Mouse (Mus musculus) gastrocnemius, postnatal 4 days (tissue): ENCODE data around the gene Bmp6. TPM values are rescaled to one million over a fixed set of nuclear protein-coding genes. Genes with fewer than 3 reads are reported as not detected.
A peak's percentile ranks its signal among the peaks of the same experiment; 100 is the strongest.

Experiments
- DNase-seq, 2 experiments: peaks; one replicate each; pipeline ENCODE4 v3.0.0; 2021 to 2022; ENCODE audit warnings: low spot score in 2 of 2, mixed read lengths in 2 of 2
- total RNA-seq, 2 experiments: library from RNA; stranded (reverse); gene quantifications; 2 replicates each; pipeline ENCODE4 v1.2.3; 2021

Bmp6 gene
- total RNA-seq, 2 experiments from 2014 or later: 8.6 to 8.9 TPM

DNA sequence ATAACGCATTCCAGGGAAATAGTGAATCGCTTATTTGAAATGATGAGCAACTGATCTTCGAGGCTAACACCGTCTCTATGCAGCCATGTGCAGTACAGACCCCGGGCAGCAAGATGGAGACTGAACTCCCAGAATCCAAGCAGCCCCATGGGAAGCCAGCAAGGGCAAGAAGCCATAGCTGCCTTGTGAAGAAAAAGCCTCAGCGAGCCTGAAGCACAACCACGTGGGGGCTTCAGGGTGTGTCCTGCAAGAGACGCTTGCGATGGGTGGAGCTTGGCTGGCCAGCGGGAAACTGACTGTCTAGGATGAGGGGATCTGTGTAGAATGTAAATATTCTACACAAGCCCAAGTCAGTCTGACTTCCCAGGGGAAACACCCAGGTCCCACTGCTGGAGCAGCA, 167.1 kb downstream of the Bmp6 start:
- DNase-seq: peak in 1 of 2 experiments; percentile 49

DNA sequence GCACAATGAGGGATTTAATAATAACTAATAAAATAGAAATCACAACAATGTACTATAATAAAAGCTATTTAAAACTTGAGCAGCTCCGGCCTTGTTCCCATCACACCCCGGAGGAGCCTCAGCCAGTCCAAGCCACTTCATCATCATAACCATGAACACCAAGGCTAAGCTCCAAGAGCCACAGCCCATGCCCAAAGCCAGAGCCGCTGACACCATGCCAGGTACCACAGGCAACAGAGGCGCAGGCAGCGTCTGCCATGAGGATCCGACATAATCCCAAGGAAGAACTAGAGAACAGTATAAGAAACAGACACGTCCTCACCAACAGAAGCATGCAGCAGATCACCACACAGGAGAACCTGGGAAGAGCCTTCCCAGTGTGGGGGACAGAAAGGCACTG, 169.0 kb downstream of the Bmp6 start:
- DNase-seq: no peak

DNA sequence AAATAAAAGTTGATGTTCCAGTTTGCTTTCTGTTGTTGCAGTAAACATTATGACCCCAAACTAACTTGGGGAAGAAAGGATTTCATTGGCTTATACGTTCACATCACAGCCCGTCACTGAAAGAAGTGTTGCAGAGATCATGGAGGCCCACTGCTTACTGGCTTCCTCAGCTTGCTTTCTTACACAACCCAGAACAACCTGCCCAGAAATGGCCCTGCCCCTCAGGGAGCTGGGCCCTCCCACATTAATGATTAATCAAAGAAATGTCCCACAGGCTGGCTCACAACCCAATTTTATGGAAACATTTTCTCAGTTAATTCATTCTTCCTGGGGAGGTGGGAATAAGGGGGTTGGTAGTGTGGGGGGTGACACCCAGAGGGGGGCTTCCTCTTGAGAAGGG, 170.5 kb downstream of the Bmp6 start:
- DNase-seq: no peak

DNA sequence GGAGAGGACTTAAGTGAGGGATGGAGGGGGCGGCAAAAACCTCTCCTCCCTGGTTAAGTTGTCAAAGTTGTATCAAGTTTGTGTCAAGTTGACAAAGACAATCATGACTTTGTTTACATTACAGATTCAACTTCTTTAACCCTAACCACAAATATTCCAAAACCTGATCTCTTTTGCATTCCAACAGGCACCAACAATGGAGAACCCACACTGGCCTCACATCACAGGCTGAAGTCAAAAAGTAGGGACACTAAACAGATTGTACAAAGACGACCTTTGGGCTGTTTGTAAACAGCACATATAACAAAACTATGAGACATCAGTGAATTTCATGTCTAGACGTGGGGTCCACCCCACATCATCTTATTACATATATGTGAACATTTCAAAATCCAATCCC, 170.9 kb downstream of the Bmp6 start:
- DNase-seq: no peak

DNA sequence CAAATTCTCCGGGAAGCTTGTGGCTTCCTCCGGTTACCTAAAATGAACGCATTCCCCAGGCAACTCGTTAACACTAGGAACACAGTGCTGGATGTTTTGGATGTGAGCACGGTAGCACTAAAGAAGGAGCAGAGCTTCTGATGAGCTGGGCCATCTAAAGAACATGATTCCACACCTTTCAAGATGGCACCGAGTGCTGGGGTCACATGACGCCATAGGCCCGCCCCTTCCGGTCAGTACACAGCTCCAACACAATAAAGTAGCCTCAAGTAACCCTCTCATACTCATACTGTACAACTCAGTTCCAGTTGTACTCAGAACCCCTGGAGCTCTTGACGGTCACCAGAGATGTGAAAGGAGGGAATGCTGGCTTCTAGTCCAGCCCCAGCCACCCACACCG, 171.7 kb downstream of the Bmp6 start:
- no peak for DNase-seq

DNA sequence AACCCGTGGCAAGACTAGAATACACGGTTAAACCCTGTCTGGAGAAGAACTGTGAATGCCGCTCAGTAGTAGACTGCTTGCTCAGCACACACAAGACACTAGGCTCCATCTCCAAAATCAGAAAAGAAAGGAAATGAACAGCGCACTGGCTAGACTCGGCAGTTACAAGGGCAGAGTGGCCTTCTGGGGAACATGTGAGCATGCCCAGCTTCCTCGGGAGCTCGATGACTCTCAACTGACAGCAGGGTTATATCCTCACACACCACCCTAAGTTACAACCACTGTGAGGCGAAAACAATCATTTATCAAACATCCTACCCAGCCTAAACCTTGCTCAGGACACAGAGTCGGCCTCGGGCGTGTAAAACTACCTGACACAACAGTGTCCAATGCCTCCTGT, 175.4 kb downstream of the Bmp6 start:
- DNase-seq: no peak

DNA sequence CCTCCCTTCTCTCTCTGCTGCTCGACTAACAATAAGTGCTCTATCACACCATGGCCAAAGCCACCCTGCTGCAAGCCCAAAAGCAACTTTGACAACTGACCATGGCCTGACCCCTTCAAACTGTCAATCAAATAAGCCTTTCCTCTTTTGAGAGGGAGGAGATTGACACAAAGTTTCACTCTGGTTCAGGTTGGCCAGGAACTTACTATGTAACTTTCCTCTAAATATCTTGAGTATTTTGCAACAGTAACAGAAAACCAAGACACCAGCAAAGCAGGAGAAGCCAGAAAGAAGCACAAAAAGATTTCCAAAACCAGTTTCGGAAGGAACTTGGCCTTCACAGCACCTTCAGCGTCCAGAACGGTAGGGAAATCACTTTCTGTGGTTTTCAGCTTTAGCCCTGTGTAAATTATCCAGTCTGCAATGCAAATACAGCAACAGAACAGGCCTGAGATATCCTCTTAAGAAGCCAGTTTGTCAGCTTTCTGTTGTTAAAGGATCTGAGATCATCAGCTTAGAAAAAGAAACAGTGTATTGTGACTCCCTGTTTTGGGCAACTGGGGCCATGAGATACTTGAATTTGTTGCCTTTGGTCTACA, 177.2 kb downstream of the Bmp6 start:
- no peak for DNase-seq

DNA sequence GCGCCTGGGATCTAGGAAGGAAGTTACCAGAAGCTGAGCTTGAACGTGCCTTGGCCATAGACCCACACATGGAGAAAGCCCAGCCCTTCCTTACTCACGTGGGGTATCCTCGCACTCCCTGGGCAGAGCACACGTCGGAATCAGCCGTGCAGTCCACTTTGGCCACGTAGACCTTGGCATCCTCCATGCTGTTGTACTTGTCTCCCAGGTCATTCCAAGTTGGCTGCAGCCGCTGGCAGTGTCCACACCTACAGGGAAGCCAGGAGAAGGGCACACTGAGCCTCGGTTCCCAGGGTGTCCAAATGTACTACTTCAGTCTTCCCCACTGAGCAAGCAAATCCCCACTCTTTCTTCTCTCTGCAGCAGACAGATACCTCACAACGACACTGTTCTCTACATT, 178.3 kb downstream of the Bmp6 start:
- DNase-seq: no peak

DNA sequence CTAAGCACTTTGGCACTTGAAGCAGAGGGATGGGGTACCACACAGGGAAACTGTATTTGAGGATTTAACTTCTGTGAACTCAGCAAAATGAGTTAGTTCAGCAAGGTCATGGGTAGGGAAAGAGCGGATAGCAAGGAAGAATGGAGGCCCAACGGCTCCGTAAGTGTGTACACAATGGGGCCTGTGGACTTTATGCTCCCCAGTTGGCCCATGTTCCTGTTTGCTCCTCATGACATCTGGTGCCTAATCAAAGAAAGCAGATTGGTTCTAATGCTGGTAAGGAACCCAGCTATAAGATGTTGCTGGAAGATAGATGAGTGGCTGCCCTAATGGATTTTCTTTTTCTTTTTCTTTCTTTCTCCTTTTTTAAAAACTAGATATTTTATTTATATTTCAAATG, 180.4 kb downstream of the Bmp6 start:
- DNase-seq: no peak

DNA sequence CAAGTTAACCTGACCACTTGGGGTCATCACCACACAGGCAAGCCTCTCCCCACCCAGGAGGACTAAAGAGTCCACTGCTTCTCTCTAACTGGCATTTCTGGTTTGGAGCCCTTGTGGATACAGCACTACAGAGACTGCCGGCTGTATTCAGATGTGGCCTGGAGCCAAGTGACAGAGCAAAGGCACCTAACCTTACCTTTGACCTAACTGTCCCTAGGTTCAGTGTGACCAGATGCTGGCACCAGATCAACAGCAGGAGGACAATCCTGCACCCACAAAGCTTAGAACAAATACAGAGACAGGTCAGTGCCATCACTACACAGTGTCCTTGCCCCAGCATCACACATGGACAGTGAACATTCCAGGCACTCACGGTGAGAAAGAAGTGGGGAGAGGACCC, 181.2 kb downstream of the Bmp6 start:
- no peak for DNase-seq

DNA sequence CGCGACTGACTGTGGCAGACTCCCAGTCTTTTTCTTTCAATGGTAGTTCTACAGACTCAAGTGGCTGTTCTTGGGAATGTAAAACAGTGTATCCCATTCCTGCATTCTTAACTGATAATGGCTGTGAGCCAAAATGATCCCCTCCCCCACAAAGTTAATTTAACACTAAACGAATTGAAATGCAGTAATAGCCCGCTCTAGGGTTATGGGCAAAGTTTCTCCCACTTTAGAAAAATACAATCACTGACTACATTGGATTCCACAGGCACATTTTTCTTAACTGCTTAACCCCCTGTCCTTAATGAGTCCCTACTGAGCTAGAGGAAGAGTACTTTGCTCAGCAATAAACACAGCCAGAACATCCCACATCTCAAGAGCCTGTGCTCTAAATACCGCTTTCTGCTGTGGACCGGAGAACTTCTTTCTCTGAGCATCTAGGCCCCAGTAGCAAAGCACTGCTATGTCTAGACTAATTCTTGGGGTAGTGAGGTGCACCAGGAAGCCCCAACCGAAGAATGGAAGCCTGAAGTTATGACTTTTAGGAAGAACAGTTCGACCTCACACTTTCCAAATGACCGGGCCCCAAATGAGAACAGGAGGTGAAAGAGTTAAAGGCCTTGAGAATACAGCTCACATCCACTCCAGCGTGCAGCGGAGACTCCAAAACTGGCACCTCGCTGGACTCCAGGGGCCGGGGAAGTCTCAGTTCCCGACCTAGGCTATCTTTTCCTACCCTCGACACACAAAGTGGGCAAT, 182.3 kb downstream of the Bmp6 start:
- no peak for DNase-seq

DNA sequence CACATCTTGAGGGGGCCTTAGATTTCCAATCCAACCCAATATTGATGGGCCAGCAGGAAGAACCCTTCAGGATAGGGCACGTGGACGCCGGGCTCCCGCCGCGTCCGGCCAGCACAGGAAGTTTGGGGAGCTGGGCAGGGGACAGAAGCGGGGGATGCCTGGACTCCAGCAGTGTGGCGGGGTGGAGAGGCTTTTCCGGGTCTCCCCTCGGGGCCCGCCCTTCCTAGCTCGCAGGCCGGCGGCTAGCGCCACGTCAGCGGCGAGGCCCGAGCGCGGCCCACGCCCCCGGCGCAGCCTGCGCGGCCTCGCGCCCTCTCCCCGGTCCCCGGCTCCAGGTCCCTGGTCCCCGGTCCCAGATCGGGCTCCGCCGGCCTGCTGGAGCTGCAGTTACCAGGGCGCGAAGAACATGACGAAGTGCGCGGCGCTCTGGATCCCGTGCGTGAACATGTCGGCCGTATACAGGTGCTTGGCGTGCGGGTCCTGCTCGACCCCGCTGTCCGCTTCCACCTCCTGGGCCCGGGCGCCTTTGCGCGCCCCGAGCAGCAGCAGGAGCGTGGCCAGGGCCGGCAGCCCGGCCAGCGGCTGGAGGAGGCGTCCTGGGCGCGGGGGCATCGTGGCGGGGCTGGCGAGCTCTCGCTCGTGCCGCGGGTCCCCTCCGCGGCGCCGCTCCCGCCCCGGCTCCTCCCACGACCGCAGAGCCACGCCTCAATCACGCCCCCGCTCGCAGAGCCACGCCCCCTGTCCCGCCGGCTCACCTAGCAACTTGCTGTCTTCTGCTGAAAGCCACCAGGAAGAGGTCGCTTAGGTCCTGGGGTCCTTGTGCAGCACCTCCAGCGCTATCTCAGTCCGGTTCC, 183.1 kb downstream of the Bmp6 start:
- DNase-seq: peak; percentile 77 to 86

DNA sequence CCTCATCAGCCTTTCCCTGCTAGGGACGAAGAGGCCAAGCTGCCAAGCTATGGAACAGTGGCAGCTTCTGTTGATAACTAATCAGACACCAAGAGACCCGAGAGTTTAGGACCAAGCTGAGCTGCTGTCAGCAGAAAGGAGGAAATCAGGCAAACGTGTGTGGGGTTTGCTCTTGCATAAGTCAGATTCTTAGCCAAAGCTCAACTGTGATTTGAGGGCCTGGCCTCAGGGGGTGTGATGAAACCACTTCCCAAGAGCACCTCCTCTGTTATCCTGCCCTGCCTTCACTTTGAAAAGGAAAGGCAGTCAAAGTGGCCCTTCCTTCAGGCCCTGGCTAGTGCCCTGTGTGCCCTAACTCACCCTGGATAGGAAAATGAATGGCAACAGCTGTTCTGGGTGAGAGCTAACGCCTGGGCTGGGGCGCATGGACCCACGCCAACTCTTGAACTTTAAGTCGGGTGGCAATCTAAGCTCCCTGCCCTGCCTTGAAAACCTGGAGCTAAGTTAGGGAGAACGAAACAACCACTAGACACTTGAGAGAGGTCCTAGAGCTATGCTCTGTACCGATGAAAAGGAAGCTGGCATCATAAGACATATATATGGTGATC, 183.9 kb downstream of the Bmp6 start, which contains the start of gene Txndc5:
Gene Txndc5, minus strand, starts transcription at position 138 of the 608 bp plus-strand sequence.
- no peak for DNase-seq

DNA sequence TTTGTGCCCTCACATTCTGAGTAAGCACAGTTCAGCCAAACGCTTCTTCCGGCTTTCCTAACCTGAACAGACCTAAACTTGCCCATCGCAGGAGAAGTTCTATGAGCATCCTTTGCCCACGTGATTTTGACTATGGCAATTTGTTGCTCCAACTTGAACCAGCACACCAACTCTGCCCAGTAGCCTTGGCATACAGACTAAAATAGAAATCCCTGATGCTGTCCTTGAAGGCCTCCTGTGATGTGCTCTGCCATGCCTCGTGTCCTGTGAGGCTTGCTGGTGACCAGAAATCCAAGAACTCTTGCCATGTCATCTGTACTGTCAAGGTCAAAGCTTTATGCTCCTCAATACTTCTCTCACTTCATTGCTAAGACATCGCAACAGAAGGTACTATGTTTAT, 184.7 kb downstream of the Bmp6 start:
- DNase-seq: no peak

DNA sequence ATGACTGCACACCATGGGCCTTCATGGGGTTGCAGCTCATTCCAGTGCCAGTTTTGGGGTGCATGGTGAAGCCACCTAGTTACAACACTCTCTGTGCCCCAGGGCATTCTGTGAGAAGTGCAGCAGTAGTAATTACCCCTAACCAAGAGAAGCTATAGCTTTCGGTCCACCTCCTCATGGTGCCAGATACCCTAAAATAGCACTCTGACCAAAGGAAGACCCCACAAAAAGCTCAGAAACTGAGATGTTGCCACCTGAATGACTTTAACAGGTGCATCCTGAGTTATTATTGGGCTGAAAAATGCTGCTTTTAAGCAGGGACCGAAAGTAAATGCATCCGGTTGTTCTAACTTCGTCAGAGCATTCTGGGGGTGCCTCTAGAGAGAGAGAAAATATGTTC, 186.6 kb downstream of the Bmp6 start:
- DNase-seq: no peak

DNA sequence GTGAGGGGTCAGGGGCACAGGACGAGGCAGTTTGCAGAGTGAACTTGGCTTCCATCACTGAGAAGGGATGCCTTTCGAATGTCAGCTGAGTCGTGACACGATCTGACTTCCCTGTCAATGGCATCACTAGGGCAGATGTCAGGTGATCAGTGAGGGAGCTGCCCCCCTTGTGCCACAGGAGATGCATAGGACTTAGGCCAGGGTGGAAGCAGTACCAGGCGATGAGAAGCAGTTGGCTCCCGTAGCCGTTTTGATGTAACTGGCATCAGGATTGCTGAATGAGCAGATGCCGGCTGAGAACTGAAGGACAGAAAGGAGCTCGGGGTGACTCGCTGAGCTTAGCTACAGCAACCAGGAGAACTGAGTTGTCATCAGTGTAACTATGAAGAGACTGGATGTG, 188.6 kb downstream of the Bmp6 start:
- DNase-seq: no peak

DNA sequence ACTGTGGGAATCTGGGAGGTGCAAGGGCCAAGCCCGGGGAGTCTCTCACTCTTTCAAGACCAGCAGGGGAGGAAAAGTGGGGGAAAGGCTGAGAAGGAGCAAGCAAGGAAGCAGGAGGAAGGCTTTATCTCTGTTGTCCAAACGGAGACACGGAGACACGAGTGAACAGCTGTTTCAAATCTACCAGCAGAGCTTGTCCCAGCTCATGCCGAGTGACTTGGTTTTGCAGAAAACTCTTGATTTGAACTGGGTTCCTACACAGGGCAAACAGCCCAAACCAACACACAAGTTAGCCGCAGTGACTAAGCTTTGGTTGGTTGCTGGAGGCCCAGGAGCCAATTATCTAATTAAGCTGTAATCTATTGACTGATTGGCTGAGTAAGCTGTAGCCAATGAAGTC, 189.1 kb downstream of the Bmp6 start:
- DNase-seq: no peak

DNA sequence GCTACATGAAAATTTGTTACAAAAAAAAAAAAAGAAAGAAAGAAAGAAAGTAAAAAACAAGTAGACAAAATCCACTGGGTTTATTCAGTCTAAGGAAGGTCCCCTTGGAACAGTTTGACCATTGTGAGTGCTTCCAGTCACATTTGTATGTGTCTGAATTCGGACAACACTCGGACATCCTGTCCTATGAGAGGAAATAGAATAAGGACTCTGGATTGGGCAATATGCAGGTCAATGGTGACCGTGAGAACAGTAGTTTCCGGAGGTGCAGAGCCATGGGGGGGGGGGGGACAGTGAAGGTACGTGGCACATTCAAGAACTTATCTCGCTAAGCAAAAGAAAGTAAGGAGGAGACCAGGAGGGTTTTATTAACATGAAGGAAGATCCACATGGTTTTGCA, 189.8 kb downstream of the Bmp6 start:
- no peak for DNase-seq

DNA sequence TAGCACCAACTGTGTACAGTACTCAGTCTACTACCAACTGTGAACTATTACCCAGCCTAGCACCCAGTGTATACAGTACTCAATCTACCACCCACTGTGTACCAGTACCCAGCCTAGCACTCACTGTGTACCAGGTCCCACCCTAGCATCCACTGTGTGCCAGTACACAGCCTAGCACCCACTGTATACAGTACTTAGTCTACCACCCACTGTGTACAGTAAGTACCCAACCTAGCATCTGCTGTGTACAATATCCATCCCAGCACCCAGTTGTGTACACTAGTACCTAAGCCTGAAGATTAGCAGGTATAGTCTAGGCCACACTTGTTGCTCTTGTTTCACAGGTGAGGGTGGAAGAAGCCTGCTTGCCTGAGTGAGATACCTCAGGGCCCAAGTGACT, 192.6 kb downstream of the Bmp6 start:
- no peak for DNase-seq

DNA sequence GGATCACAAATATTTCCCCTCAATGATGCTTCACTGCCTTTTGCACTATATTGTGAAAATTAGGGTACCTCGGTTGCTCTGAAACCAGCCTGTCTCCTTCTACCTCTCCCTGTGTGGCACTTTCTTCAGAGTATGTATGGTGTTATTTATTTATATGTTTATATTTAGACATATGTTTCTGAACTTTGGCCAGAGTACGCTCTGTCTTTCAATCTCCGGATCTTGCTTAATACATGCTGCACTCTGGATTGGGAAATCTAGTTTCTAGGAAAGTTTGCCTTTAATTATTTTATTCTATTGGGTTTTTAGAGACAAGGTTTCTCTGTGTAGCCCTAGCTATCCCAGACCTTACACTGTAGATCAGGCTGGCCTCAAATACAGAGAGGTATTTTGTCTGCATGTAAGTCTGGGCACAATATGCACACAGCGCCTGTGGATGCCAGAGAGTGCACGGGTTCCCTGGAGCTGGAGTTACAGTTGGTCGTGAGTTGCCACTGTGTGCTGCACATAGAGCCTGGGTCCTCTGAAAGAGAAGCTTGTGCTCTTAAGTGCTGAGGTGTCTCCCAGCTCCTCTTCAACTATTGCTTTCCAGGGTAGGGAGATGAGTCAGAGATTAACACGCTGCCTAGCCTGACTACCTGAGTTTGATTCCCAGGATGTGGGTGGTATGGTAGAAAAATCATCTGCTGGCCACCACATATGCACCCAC, 194.4 kb downstream of the Bmp6 start:
- no peak for DNase-seq

DNA sequence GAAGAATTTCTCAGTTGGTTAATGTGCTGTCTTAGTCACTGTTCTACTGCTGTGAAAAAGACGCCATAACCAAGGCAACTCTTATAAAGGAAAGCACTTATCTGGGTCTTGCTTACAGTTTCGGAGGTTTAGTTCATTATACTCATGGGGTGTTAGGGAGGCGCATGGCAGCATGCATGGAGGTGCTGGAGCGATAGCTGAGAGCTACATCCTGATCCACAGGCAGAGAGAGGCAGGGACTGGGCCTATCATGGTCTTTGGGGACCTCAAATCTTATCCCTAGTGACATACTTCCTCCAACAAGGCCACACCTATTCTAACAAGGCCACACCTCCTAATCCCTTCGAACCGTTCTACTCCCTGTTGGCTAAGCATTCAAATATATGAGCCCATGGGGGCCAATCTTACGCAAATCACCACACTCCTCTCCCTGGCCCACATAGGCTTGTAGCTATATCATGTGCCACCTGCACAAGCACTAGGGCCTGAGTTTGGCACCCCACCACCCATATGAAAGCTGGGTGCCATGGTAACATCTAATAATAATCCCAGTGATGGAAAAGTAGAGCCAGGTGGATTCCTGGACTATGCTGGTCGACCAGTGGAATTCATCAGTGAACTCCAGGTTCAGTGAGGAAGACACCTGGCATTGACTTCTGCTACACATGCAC, 198.7 kb downstream of the Bmp6 start:
- no peak for DNase-seq
